9 mouse cellular contexts compared by ENCODE assay signal in the genomic region with DNA sequence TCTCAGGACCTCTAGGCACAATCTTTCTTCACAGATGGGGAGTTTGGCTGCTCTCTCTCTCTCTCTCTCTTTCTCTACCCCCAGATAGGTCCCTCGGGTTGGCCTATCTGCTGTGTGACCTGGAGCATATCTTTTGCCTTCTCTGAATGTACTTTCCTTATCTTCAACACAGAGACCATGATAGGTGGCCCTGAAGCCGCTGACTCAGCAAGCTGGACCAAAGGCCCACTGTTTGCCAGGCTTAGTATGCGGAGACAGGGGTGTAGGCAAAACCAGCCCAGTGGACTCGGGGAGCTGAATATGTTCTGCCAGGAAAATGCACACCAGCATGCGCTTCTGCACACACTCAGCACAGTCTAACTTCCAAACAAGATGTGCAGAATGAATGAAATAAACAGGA.
A peak's percentile ranks its signal among the peaks of the same experiment; 100 is the strongest.
DNase-seq lines count a peak whose midpoint lies in the region; ATAC-seq lines count a peak whose summit lies in the region.
"Had no signal": no experiment of that assay in that cellular context is flagged by ENCODE, and none has a peak within 500 bp of the region (broad histone marks: within the 10 kb centered on the region; RNA-seq: fewer than 3 reads in every experiment).

No protein-coding gene starts in this region.

- H3K9me3 ChIP-seq in kidney, embryonic 16.5 days (ENCODE audit: low read length) = no peaks in the 10 kb centered on the region
- H3K9me3 ChIP-seq in forebrain, embryonic 16.5 days (ENCODE audit: control insufficient read depth, low read length) = no peaks in the 10 kb centered on the region
- peaks cover 4% of the 10 kb centered on the region for H3K9me3 ChIP-seq in limb, embryonic 13.5 days
- no peaks in the 10 kb centered on the region for H3K9me3 ChIP-seq in neural tube, embryonic 15.5 days (replicated peaks)

- no peak overlapping the region for H3K4me3 ChIP-seq in kidney, embryonic 16.5 days (ENCODE audit: low read length)
- no peak overlapping the region for H3K4me3 ChIP-seq in forebrain, embryonic 16.5 days (replicated peaks; ENCODE audit: low read length)
- H3K4me3 ChIP-seq in limb, embryonic 13.5 days = peak overlapping the region; percentile 31; the same call in 1 of the 2 replicates
- no peak overlapping the region for H3K4me3 ChIP-seq in neural tube, embryonic 15.5 days (replicated peaks)

- ATAC-seq in kidney, embryonic 16.5 days (ENCODE audit: low FRiP score, low TSS enrichment) = no peak
- peak; percentile 8; the same call in 1 of the 2 replicates for ATAC-seq in forebrain, embryonic 16.5 days
- ATAC-seq in limb, embryonic 13.5 days (ENCODE audit: low FRiP score, low read depth) = no peak
- no peak for ATAC-seq in neural tube, embryonic 15.5 days (ENCODE audit: low FRiP score)

- 65% methylated on average over 5 of the region's 5 CpGs for WGBS in kidney, embryonic 16.5 days
- 48% methylated on average over 5 of the region's 5 CpGs for WGBS in forebrain, embryonic 16.5 days
- WGBS in limb, embryonic 13.5 days = 41% methylated on average over 5 of the region's 5 CpGs
- whole genome bisulfite sequencing in neural tube, embryonic 15.5 days = 52% methylated on average over 5 of the region's 5 CpGs

- H3K9ac ChIP-seq in kidney, embryonic 16.5 days (replicated peaks; ENCODE audit: low read length) = no peak overlapping the region
- no peak overlapping the region; the same call in 1 of the 2 replicates for H3K9ac ChIP-seq in forebrain, embryonic 16.5 days (replicated peaks; ENCODE audit: low read depth, low read length)
- H3K9ac ChIP-seq in limb, embryonic 13.5 days = no peak overlapping the region
- no peak overlapping the region for H3K9ac ChIP-seq in neural tube, embryonic 15.5 days (replicated peaks)

- H3K36me3 ChIP-seq in kidney, embryonic 16.5 days (ENCODE audit: insufficient read depth, low read length) = no peaks in the 10 kb centered on the region
- no peaks in the 10 kb centered on the region for H3K36me3 ChIP-seq in forebrain, embryonic 16.5 days (ENCODE audit: control insufficient read depth, insufficient read depth)
- no peaks in the 10 kb centered on the region for H3K36me3 ChIP-seq in limb, embryonic 13.5 days
- no peaks in the 10 kb centered on the region for H3K36me3 ChIP-seq in neural tube, embryonic 15.5 days

- no peak overlapping the region for H3K27ac ChIP-seq in kidney, embryonic 16.5 days (ENCODE audit: low read length)
- H3K27ac ChIP-seq in forebrain, embryonic 16.5 days (ENCODE audit: low read length) = 0 out of 2 replicates have a peak overlapping the region, but pooled peaks have one; percentile 53
- H3K27ac ChIP-seq in limb, embryonic 13.5 days = no peak overlapping the region
- no peak overlapping the region for H3K27ac ChIP-seq in neural tube, embryonic 15.5 days (replicated peaks)

- H3K4me2 ChIP-seq in kidney, embryonic 16.5 days (replicated peaks; ENCODE audit: low read depth, low read length) = peak overlapping the region; percentile 55
- H3K4me2 ChIP-seq in forebrain, embryonic 16.5 days (ENCODE audit: low read length) = peak overlapping the region; percentile 80
- H3K4me2 ChIP-seq in limb, embryonic 13.5 days (replicated peaks) = peak overlapping the region; percentile 66
- H3K4me2 ChIP-seq in neural tube, embryonic 15.5 days = peak overlapping the region; percentile 62

- H3K4me1 ChIP-seq in kidney, embryonic 16.5 days (ENCODE audit: insufficient read depth, low read length) = peaks cover 25% of the 10 kb centered on the region
- peaks cover 21% of the 10 kb centered on the region for H3K4me1 ChIP-seq in forebrain, embryonic 16.5 days (replicated peaks; ENCODE audit: control insufficient read depth, insufficient read depth, low read length)
- H3K4me1 ChIP-seq in limb, embryonic 13.5 days = peaks cover 23% of the 10 kb centered on the region
- peaks cover 26% of the 10 kb centered on the region for H3K4me1 ChIP-seq in neural tube, embryonic 15.5 days

- no peak for DNase-seq in kidney, postnatal 10 days
- no peak for DNase-seq in left cerebral cortex, adult 18-20 months (ENCODE audit: low spot score in 2 of 2)
- DNase-seq in spleen, postnatal 36 days (ENCODE audit: low spot score in 2 of 2) = no peak
- no peak for DNase-seq in urinary bladder, postnatal 36 days (ENCODE audit: low spot score in 2 of 2)
- DNase-seq: kidney, adult 11 months had no signal

- H3K27me3 ChIP-seq in kidney, embryonic 16.5 days (ENCODE audit: insufficient read depth, low read length) = peaks cover 7% of the 10 kb centered on the region
- H3K27me3 ChIP-seq in forebrain, embryonic 16.5 days (replicated peaks; ENCODE audit: control insufficient read depth, insufficient read depth, low read length) = 0 out of 2 replicates have a peak, but pooled peaks cover 2% of the 10 kb centered on the region
- H3K27me3 ChIP-seq in limb, embryonic 13.5 days = peaks cover 49% of the 10 kb centered on the region
- peaks cover 19% of the 10 kb centered on the region; the same call in 1 of the 2 replicates for H3K27me3 ChIP-seq in neural tube, embryonic 15.5 days (replicated peaks)
